In genomic region chr10:81303258-81303657, GRCm38 (mm10) we compare ENCODE assay signal across 8 mouse cellular contexts. TPM values are rescaled to one million over a fixed set of nuclear protein-coding genes. Genes with fewer than 3 reads are reported as not detected.
DNase-seq lines count a peak whose midpoint lies in the region; ATAC-seq lines count a peak whose summit lies in the region.

No protein-coding gene starts in this region.

- H3K9ac ChIP-seq in heart, embryonic 11.5 days (ENCODE audit: low read depth, low read length): peak overlapping the region; percentile 52; the same call in 1 of the 2 replicates
- H3K9ac ChIP-seq in neural tube, embryonic 13.5 days: 0 out of 2 replicates have a peak overlapping the region, but pooled peaks have one; percentile 8
- H3K9ac ChIP-seq in intestine, embryonic 16.5 days (ENCODE audit: low read depth, low read length): peak overlapping the region; percentile 53; the same call in 1 of the 2 replicates
- 0 out of 2 replicates have a peak overlapping the region, but pooled peaks have one; percentile 4 for H3K9ac ChIP-seq in stomach, embryonic 14.5 days (replicated peaks; ENCODE audit: low read depth, low read length)

- H3K27me3 ChIP-seq in heart, embryonic 11.5 days (ENCODE audit: control insufficient read depth, insufficient read depth, low read length): no peaks in the 10 kb centered on the region
- H3K27me3 ChIP-seq in neural tube, embryonic 13.5 days: no peaks in the 10 kb centered on the region
- no peaks in the 10 kb centered on the region for H3K27me3 ChIP-seq in intestine, embryonic 16.5 days (replicated peaks; ENCODE audit: control insufficient read depth, insufficient read depth, low read length)
- no peaks in the 10 kb centered on the region for H3K27me3 ChIP-seq in stomach, embryonic 14.5 days (ENCODE audit: control insufficient read depth, insufficient read depth, low read length)

- peak overlapping the region; percentile 70 for H3K27ac ChIP-seq in heart, embryonic 11.5 days (ENCODE audit: low read depth, low read length)
- H3K27ac ChIP-seq in neural tube, embryonic 13.5 days (replicated peaks): no peak overlapping the region; the same call in 1 of the 2 replicates
- H3K27ac ChIP-seq in intestine, embryonic 16.5 days (ENCODE audit: low read length): peak overlapping the region; percentile 40; the same call in 1 of the 2 replicates
- no peak overlapping the region for H3K27ac ChIP-seq in stomach, embryonic 14.5 days (ENCODE audit: low read length)

- H3K36me3 ChIP-seq in heart, embryonic 11.5 days (ENCODE audit: control insufficient read depth, insufficient read depth, low read length): peaks cover 20% of the 10 kb centered on the region
- peaks cover 28% of the 10 kb centered on the region for H3K36me3 ChIP-seq in neural tube, embryonic 13.5 days
- peaks cover 20% of the 10 kb centered on the region for H3K36me3 ChIP-seq in intestine, embryonic 16.5 days (ENCODE audit: control insufficient read depth, insufficient read depth, low read length)
- peaks cover 26% of the 10 kb centered on the region for H3K36me3 ChIP-seq in stomach, embryonic 14.5 days (ENCODE audit: control insufficient read depth, insufficient read depth, low read length)

- ATAC-seq in heart, embryonic 11.5 days (replicated peaks; ENCODE audit: insufficient number of reproducible peaks, low FRiP score, low TSS enrichment): no peak; the same call in 1 of the 2 replicates
- ATAC-seq in neural tube, embryonic 13.5 days (ENCODE audit: low read depth): no peak
- peak; percentile 9 for ATAC-seq in intestine, embryonic 16.5 days
- no peak for ATAC-seq in stomach, embryonic 14.5 days (ENCODE audit: insufficient number of reproducible peaks, insufficient read depth, low FRiP score, low read depth)

- peak overlapping the region; percentile 50 for H3K4me2 ChIP-seq in heart, embryonic 11.5 days
- no peak overlapping the region for H3K4me2 ChIP-seq in neural tube, embryonic 13.5 days
- H3K4me2 ChIP-seq in intestine, embryonic 16.5 days (ENCODE audit: low read depth, low read length): peak overlapping the region; percentile 33; the same call in 1 of the 2 replicates
- 0 out of 2 replicates have a peak overlapping the region, but pooled peaks have one; percentile 5 for H3K4me2 ChIP-seq in stomach, embryonic 14.5 days (replicated peaks; ENCODE audit: low read depth, low read length)

- H3K4me1 ChIP-seq in heart, embryonic 11.5 days (ENCODE audit: control insufficient read depth, insufficient read depth, low read length): peaks cover 56% of the 10 kb centered on the region
- H3K4me1 ChIP-seq in neural tube, embryonic 13.5 days (replicated peaks): peaks cover 43% of the 10 kb centered on the region
- peaks cover 58% of the 10 kb centered on the region for H3K4me1 ChIP-seq in intestine, embryonic 16.5 days (ENCODE audit: control insufficient read depth, insufficient read depth, low read length)
- H3K4me1 ChIP-seq in stomach, embryonic 14.5 days (ENCODE audit: control insufficient read depth, insufficient read depth, low read length): peaks cover 19% of the 10 kb centered on the region; the same call in 1 of the 2 replicates

- H3K4me3 ChIP-seq in heart, embryonic 11.5 days (ENCODE audit: low read depth, low read length): peak overlapping the region; percentile 18; the same call in 1 of the 2 replicates
- no peak overlapping the region for H3K4me3 ChIP-seq in neural tube, embryonic 13.5 days
- H3K4me3 ChIP-seq in intestine, embryonic 16.5 days (ENCODE audit: low read length): no peak overlapping the region
- no peak overlapping the region for H3K4me3 ChIP-seq in stomach, embryonic 14.5 days (ENCODE audit: low read depth, low read length)

- no peaks in the 10 kb centered on the region for H3K9me3 ChIP-seq in heart, embryonic 11.5 days (replicated peaks; ENCODE audit: control insufficient read depth, low read length)
- H3K9me3 ChIP-seq in neural tube, embryonic 13.5 days: no peaks in the 10 kb centered on the region
- H3K9me3 ChIP-seq in intestine, embryonic 16.5 days (ENCODE audit: control insufficient read depth, low read length): no peaks in the 10 kb centered on the region
- no peaks in the 10 kb centered on the region for H3K9me3 ChIP-seq in stomach, embryonic 14.5 days (ENCODE audit: control insufficient read depth, low read depth, low read length)

- no peak for DNase-seq in heart, adult 9 months (ENCODE audit: low spot score in 2 of 2)
- DNase-seq in neural tube, embryonic 10.5 days (ENCODE audit: extremely low spot score, low spot score): no peak
- no peak for DNase-seq in adrenal gland, adult 2 months
- DNase-seq in T-cell, adult 2 months (ENCODE audit: low spot score): no peak

- 57% methylated on average over 10 of the region's 10 CpGs for WGBS in heart, embryonic 11.5 days (ENCODE audit: insufficient replicate concordance)
- WGBS in neural tube, embryonic 13.5 days: 73% methylated on average over 10 of the region's 10 CpGs
- 65% methylated on average over 10 of the region's 10 CpGs for WGBS in intestine, embryonic 16.5 days
- 76% methylated on average over 10 of the region's 10 CpGs for WGBS in stomach, embryonic 14.5 days

RNA-seq across cellular contexts. Expression of gene Pip5k1c, which starts 10.5 kb away (rescaled TPM):
- polyA plus RNA-seq in heart, embryonic 11.5 days (2014; fragmentation: Nextera tagmentation; extraction: Ambion mirVana): 30.2 and 32.1 TPM in 2 replicates
- polyA plus RNA-seq in neural tube, embryonic 13.5 days (2015; fragmentation: Nextera tagmentation; extraction: Ambion mirVana): 99.3 and 102 TPM in 2 replicates
- polyA plus RNA-seq in intestine, embryonic 16.5 days (2015; fragmentation: Nextera tagmentation; extraction: Ambion mirVana): 35.4 and 40.5 TPM in 2 replicates
- 50.1 and 51.4 TPM in 2 replicates for polyA plus RNA-seq in stomach, embryonic 14.5 days (2014; fragmentation: Nextera tagmentation; extraction: Ambion mirVana)
- 10 to 100 TPM; 34.3 to 44.6 TPM for total RNA-seq in adrenal gland, adult 2 months (2021)
- polyA plus RNA-seq in adrenal gland, adult 2 months (2012; rRNA removed): 71.0 and 72.8 TPM in 2 replicates

RNA-seq across cellular contexts. Expression of gene Tjp3, which starts 11.9 kb away (rescaled TPM):
- 0.90 and 1.4 TPM in 2 replicates for polyA plus RNA-seq in heart, embryonic 11.5 days (2014; fragmentation: Nextera tagmentation; extraction: Ambion mirVana)
- polyA plus RNA-seq in neural tube, embryonic 13.5 days (2015; fragmentation: Nextera tagmentation; extraction: Ambion mirVana): 2.3 and 3.3 TPM in 2 replicates
- polyA plus RNA-seq in intestine, embryonic 16.5 days (2015; fragmentation: Nextera tagmentation; extraction: Ambion mirVana): 53.2 and 56.6 TPM in 2 replicates
- 21.6 and 25.2 TPM in 2 replicates for polyA plus RNA-seq in stomach, embryonic 14.5 days (2014; fragmentation: Nextera tagmentation; extraction: Ambion mirVana)
- total RNA-seq in adrenal gland, adult 2 months (2021): under 1 TPM; 0.41 to 0.92 TPM
- 0.52 and 0.72 TPM in 2 replicates for polyA plus RNA-seq in adrenal gland, adult 2 months (2012; rRNA removed)

RNA-seq across cellular contexts. Expression of gene Cactin, which starts 17.6 kb away (rescaled TPM):
- 20.2 and 25.0 TPM in 2 replicates for polyA plus RNA-seq in heart, embryonic 11.5 days (2014; fragmentation: Nextera tagmentation; extraction: Ambion mirVana)
- polyA plus RNA-seq in neural tube, embryonic 13.5 days (2015; fragmentation: Nextera tagmentation; extraction: Ambion mirVana): 32.5 and 42.5 TPM in 2 replicates
- polyA plus RNA-seq in intestine, embryonic 16.5 days (2015; fragmentation: Nextera tagmentation; extraction: Ambion mirVana): 28.7 and 29.0 TPM in 2 replicates
- 21.3 and 21.7 TPM in 2 replicates for polyA plus RNA-seq in stomach, embryonic 14.5 days (2014; fragmentation: Nextera tagmentation; extraction: Ambion mirVana)
- total RNA-seq in adrenal gland, adult 2 months (2021): 10 to 100 TPM; 32.6 to 40.3 TPM
- 35.5 and 37.4 TPM in 2 replicates for polyA plus RNA-seq in adrenal gland, adult 2 months (2012; rRNA removed)

RNA-seq across cellular contexts. Expression of gene Tbxa2r, which starts 25.3 kb away (rescaled TPM):
- 10.9 and 11.2 TPM in 2 replicates for polyA plus RNA-seq in heart, embryonic 11.5 days (2014; fragmentation: Nextera tagmentation; extraction: Ambion mirVana)
- 4.5 and 4.8 TPM in 2 replicates for polyA plus RNA-seq in neural tube, embryonic 13.5 days (2015; fragmentation: Nextera tagmentation; extraction: Ambion mirVana)
- polyA plus RNA-seq in intestine, embryonic 16.5 days (2015; fragmentation: Nextera tagmentation; extraction: Ambion mirVana): 21.2 and 21.3 TPM in 2 replicates
- polyA plus RNA-seq in stomach, embryonic 14.5 days (2014; fragmentation: Nextera tagmentation; extraction: Ambion mirVana): 23.1 and 23.4 TPM in 2 replicates
- total RNA-seq in adrenal gland, adult 2 months (2021): 10 to 100 TPM; 33.2 to 45.4 TPM
- 137 and 154 TPM in 2 replicates for polyA plus RNA-seq in adrenal gland, adult 2 months (2012; rRNA removed)

RNA-seq across cellular contexts. Expression of gene Apba3, which starts 36.5 kb away (rescaled TPM):
- 41.2 and 44.1 TPM in 2 replicates for polyA plus RNA-seq in heart, embryonic 11.5 days (2014; fragmentation: Nextera tagmentation; extraction: Ambion mirVana)
- 33.7 and 36.1 TPM in 2 replicates for polyA plus RNA-seq in neural tube, embryonic 13.5 days (2015; fragmentation: Nextera tagmentation; extraction: Ambion mirVana)
- polyA plus RNA-seq in intestine, embryonic 16.5 days (2015; fragmentation: Nextera tagmentation; extraction: Ambion mirVana): 72.2 and 83.1 TPM in 2 replicates
- 47.0 and 51.1 TPM in 2 replicates for polyA plus RNA-seq in stomach, embryonic 14.5 days (2014; fragmentation: Nextera tagmentation; extraction: Ambion mirVana)
- 100 to 1,000 TPM in 1 of 2 experiments, 10 to 100 TPM in 1; 83.5 to 121 TPM for total RNA-seq in adrenal gland, adult 2 months (2021)
- polyA plus RNA-seq in adrenal gland, adult 2 months (2012; rRNA removed): 165 and 188 TPM in 2 replicates

Comparison
In these comparisons a context has a peak if more than half of its experiments do, and no peak if none do; other contexts are left out.
1. H3K27ac ChIP-seq: peak in heart, embryonic 11.5 days (single experiment) and intestine, embryonic 16.5 days (single experiment); none in neural tube, embryonic 13.5 days (single experiment) and stomach, embryonic 14.5 days (single experiment).
2. Peak in every context shown above with its lines, with median percentiles within 50 percentile points of each other: H3K9ac ChIP-seq.